Mouse (Mus musculus) telencephalon, adult 2 months (tissue): ENCODE results near the gene Cped1.
"Not testable (repeated sequence)": the region's sequence is repeated elsewhere in the genome, so short reads cannot be mapped to it uniquely, and the experiment has no call there.

ENCODE experiments used
- DNase-seq: peaks from one replicate; pipeline ENCODE4 v3.0.0-alpha.2; 2011; ENCODE audit warnings: low read depth, low spot score

Gene Cped1

GRCm38 (mm10) chr6:22026761-22027594, 41.3 kb downstream of the Cped1 start:
- DNase-seq, result no peak

- DNase-seq, result no peak
These were observed 42.1 kb downstream of the Cped1 start for GRCm38 (mm10) chr6:22027854-22028253.

- peak; percentile 40 for DNase-seq
These were observed 44.7 kb downstream of the Cped1 start for GRCm38 (mm10) chr6:22030381-22030780.

- DNase-seq, result no peak
These were observed 47.5 kb downstream of the Cped1 start for GRCm38 (mm10) chr6:22033188-22033587.

- DNase-seq, result no peak
These were observed 49.7 kb downstream of the Cped1 start for GRCm38 (mm10) chr6:22035408-22035807.

GRCm38 (mm10) chr6:22035895-22036294, 50.2 kb downstream of the Cped1 start:
- no peak for DNase-seq

GRCm38 (mm10) chr6:22036396-22036795, 50.7 kb downstream of the Cped1 start:
- no peak for DNase-seq

GRCm38 (mm10) chr6:22036911-22037310, 51.2 kb downstream of the Cped1 start:
- DNase-seq, result no peak

- DNase-seq, result no peak
These were observed 51.8 kb downstream of the Cped1 start for GRCm38 (mm10) chr6:22037441-22038050.

- not testable (repeated sequence) for DNase-seq
These were observed 54.0 kb downstream of the Cped1 start for GRCm38 (mm10) chr6:22039666-22040065.

GRCm38 (mm10) chr6:22044880-22045605, 59.3 kb downstream of the Cped1 start:
- DNase-seq, result no peak

- DNase-seq, result no peak
These were observed 61.4 kb downstream of the Cped1 start for GRCm38 (mm10) chr6:22047101-22047500.

- no peak for DNase-seq
These were observed 63.4 kb downstream of the Cped1 start for GRCm38 (mm10) chr6:22049093-22049492.

- DNase-seq, result no peak
These were observed 65.8 kb downstream of the Cped1 start for GRCm38 (mm10) chr6:22051526-22051925.

- DNase-seq, result no peak
These were observed 67.3 kb downstream of the Cped1 start for GRCm38 (mm10) chr6:22053014-22053413.

- DNase-seq, result no peak
These were observed 78.6 kb downstream of the Cped1 start for GRCm38 (mm10) chr6:22064341-22064740.

- DNase-seq, result peak; percentile 23
These were observed 85.0 kb downstream of the Cped1 start for GRCm38 (mm10) chr6:22070603-22071322.

GRCm38 (mm10) chr6:22071323-22071840, 85.7 kb downstream of the Cped1 start:
- peak; percentile 33 for DNase-seq

- DNase-seq, result no peak
These were observed 87.0 kb downstream of the Cped1 start for GRCm38 (mm10) chr6:22072737-22073136.

- no peak for DNase-seq
These were observed 88.7 kb downstream of the Cped1 start for GRCm38 (mm10) chr6:22074232-22075083.
